Mouse (Mus musculus) embryonic facial prominence, embryonic 13.5 days (tissue): ENCODE results near the gene Scarf1. TPM values are rescaled to one million over a fixed set of nuclear protein-coding genes. Genes with fewer than 3 reads are reported as not detected.
A peak's percentile ranks its signal among the peaks of the same experiment; 100 is the strongest.

Experiments used
- ATAC-seq: fragments of 200-750 bp; cut with Nextera tagmentation; 2 replicates; pipeline ENCODE4 v1.8.0; 2017; ENCODE audit warnings: low read depth; ENCODE audit not compliant: insufficient number of reproducible peaks, insufficient read depth, low FRiP score, low TSS enrichment
- H3K27ac ChIP-seq: fragments of 300-500 bp; sonication (generic); 2 replicates; pipeline ENCODE4 v1.5.1; 2015; ENCODE audit warnings: moderate library complexity, mild to moderate bottlenecking, inconsistent platforms
- H3K27me3 ChIP-seq: fragments of 300-500 bp; sonication (generic); 2 replicates; pipeline ENCODE4 v1.6.1; 2015; ENCODE audit warnings: mild to moderate bottlenecking, inconsistent platforms
- H3K36me3 ChIP-seq: fragments of 300-500 bp; sonication (generic); 2 replicates; pipeline ENCODE4 v1.6.1; 2015; ENCODE audit warnings: mild to moderate bottlenecking, inconsistent platforms
- H3K4me1 ChIP-seq: fragments of 300-500 bp; sonication (generic); 2 replicates; pipeline ENCODE4 v1.6.1; 2015; ENCODE audit warnings: inconsistent platforms
- H3K4me2 ChIP-seq: fragments of 300-500 bp; sonication (generic); 2 replicates; pipeline ENCODE4 v1.6.1; 2015; ENCODE audit warnings: moderate library complexity, mild to moderate bottlenecking, inconsistent platforms
- H3K4me3 ChIP-seq: fragments of 300-500 bp; sonication (generic); 2 replicates; pipeline ENCODE4 v1.5.1; 2015; ENCODE audit warnings: mild to moderate bottlenecking, inconsistent platforms
- H3K9ac ChIP-seq: fragments of 300-500 bp; sonication (generic); 2 replicates; pipeline ENCODE4 v1.6.1; 2015; ENCODE audit warnings: mild to moderate bottlenecking, inconsistent platforms
- H3K9me3 ChIP-seq: fragments of 300-500 bp; sonication (generic); 2 replicates; pipeline ENCODE4 v1.6.1; 2016; ENCODE audit warnings: inconsistent platforms
- WGBS: fragments of 180-500 bp; shearing (Covaris S2); methylation state at CpG from one replicate; pipeline ENCODE4 v1.1.7; 2015; ENCODE audit warnings: mixed read lengths; 5-methylcytosine and 5-hydroxymethylcytosine counted together
- polyA plus RNA-seq: library from polyadenylated mRNA; unstranded; fragments of >200 nt; fragmentation: Nextera tagmentation; extraction: Ambion mirVana; gene quantifications from 2 replicates; pipeline ENCODE4 v1.2.1, GENCODE M21; 2015

Scarf1 gene
- polyA plus RNA-seq, 1 experiment from 2014 or later: 5.0 TPM

GRCm38 (mm10) chr11:75531469-75532242 is 18.3 kb downstream of the Scarf1 start, which contains the start of gene Slc43a2:
Slc43a2 (plus strand) TSS chr11:75531694.
- H3K9me3 ChIP-seq: no peaks in the 10 kb centered on the region
- H3K27ac ChIP-seq: peak within 1 kb of the TSS; percentile 86
- peak within 1 kb of the TSS; percentile 72 for H3K4me3 ChIP-seq
- peaks cover 12% of the 10 kb centered on the region for H3K4me1 ChIP-seq
- H3K9ac ChIP-seq: peak within 1 kb of the TSS; percentile 84
- under 1% methylated on average over 62 of the region's 62 CpGs for WGBS
- H3K36me3 ChIP-seq: no peaks in the 10 kb centered on the region
- peaks cover 5% of the 10 kb centered on the region; the same call in 1 of the 2 replicates for H3K27me3 ChIP-seq
- peak; percentile 88 for ATAC-seq
- peak within 1 kb of the TSS; percentile 91 for H3K4me2 ChIP-seq

DNA sequence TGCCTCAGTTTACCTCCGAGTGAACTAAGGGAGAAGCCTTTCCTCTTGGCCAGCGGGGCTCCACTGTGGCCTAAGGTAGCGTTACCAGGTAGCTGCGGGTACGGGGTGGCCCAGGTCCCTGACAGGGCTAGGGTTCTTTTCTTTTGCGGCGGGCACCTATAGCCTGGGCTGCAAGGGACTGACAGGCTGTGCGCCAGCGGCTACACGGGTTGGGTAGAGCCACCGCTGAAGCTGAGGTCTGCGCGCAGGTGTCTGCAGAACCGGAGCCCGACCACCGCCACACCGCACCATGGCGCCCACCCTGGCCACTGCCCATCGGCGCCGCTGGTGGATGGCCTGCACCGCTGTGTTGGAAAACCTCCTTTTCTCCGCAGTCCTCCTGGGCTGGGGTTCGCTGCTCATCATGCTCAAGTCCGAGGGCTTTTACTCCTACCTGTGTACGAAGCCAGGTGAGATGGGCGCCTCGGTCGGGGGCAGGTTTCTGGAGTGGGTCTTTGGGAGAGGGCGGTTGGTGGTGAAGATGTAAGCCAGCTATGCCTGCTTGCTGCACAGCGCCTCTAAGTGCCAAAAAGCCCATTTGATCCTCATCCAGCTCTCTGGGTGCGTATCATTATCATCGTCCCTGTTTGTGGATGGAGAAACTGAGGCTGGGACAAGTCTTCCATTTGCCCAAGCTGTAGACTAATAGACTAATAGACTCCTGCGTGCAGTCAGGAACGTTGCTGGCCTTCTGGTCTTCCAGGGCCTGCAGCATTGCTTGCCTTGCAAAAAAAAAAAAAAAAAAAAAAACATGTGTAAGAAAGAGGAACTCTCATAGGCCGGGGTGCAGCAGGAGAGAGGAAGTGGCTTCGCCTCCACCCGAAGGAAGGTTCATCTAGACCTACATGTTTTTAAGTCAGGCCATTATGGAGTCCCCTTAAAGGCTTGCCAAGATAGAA is 19.3 kb downstream of the Scarf1 start:
- H3K9me3 ChIP-seq: no peaks in the 10 kb centered on the region
- no peak for ATAC-seq
- H3K4me1 ChIP-seq: peaks cover 12% of the 10 kb centered on the region
- WGBS: 16% methylated on average over 38 of the region's 38 CpGs
- H3K27me3 ChIP-seq: peaks cover 5% of the 10 kb centered on the region; the same call in 1 of the 2 replicates
- H3K4me2 ChIP-seq: peak overlapping the region; percentile 91
- H3K4me3 ChIP-seq: peak overlapping the region; percentile 72
- peak overlapping the region; percentile 86; the same call in 1 of the 2 replicates for H3K27ac ChIP-seq
- no peaks in the 10 kb centered on the region for H3K36me3 ChIP-seq
- H3K9ac ChIP-seq: peak overlapping the region; percentile 84

DNA sequence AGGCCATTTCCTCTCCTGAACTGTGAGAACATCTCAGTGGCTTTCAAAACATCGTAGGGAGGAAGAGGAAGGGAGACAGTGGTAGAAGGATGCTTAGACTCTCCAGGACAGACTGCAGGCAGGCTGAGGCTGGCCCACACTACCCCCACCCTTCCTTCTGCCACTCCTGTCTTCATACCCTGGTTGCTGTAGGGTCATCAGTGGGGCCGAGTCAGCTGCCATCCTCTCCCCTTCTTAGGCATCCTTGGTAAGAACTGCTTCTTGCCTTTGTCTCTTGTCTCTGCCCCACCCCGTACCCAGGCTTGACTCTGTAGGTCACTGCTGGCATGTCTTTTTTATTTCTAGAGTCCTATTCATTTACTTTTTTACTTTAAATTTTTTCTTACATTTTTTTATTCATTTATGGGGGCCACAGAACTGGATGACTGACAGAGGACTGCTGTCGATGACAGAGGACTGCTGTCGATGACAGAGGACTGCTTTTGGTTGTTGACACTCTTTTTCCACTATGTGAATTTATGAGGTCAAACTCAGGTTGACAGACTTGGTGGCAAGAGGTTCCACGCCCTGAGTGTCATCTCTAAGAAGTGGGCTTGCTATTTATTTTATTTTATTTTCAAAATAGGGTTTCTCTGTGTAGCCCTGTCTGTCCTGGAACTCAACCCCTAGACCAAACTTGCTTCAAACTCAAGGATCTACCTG is 20.1 kb downstream of the Scarf1 start:
- Histone ChIP-seq H3K9ac (no peak overlapping the region), H3K4me3 (peak overlapping the region; percentile 10; the same call in 1 of the 2 replicates), H3K36me3 (no peaks in the 10 kb centered on the region), H3K9me3 (no peaks in the 10 kb centered on the region), H3K27me3 (peaks cover 5% of the 10 kb centered on the region; the same call in 1 of the 2 replicates), H3K4me1 (peaks cover 16% of the 10 kb centered on the region), H3K4me2 (peak overlapping the region; percentile 91), H3K27ac (peak overlapping the region; percentile 28; the same call in 1 of the 2 replicates)
- 81% methylated on average over 6 of the region's 6 CpGs for WGBS
- ATAC-seq: no peak

GRCm38 (mm10) chr11:75534286-75535033 is 21.1 kb downstream of the Scarf1 start:
- H3K27me3 ChIP-seq: peaks cover 5% of the 10 kb centered on the region; the same call in 1 of the 2 replicates
- no peaks in the 10 kb centered on the region for H3K36me3 ChIP-seq
- WGBS: 36% methylated on average over 4 of the region's 4 CpGs
- no peak overlapping the region; the same call in 1 of the 2 replicates for H3K4me2 ChIP-seq
- H3K4me3 ChIP-seq: no peak overlapping the region
- H3K9me3 ChIP-seq: no peaks in the 10 kb centered on the region
- peaks cover 17% of the 10 kb centered on the region for H3K4me1 ChIP-seq
- no peak overlapping the region for H3K9ac ChIP-seq
- no peak overlapping the region for H3K27ac ChIP-seq
- no peak for ATAC-seq

DNA sequence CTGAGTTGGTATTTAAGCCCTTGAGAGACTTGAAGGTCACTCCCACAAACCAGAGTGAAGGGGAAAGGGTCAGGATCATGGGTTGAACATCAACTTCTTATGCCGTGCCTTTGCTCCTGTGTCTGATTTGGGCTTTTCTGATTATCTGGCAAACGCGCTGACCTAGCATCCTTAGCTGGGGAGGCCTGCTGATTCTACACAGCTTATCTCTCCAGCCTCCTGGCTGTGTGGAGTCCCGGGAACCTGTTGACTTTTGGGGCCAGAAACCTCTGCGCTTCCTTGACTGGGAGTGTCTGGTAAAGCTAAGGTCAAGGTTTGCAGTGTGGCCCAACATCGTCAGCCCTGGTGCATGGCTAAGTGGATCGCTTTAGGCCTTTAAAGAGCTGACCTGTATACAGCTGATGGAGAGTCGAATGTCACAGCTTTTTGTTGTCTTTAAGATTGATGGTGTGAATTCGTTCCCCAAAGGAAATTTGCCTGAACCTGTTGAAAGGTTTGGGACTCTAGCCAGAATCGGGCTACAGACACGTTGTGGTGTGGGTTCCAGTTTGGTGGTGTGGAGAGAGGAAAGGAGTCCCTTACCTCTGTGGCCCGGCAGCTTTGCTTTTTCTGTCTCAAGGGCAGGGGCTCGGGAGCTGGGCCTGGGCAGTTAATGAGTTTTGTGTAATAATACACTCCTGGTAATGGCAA is 21.9 kb downstream of the Scarf1 start:
- Histone ChIP-seq H3K4me2 (no peak overlapping the region; the same call in 1 of the 2 replicates), H3K4me3 (no peak overlapping the region), H3K9me3 (no peaks in the 10 kb centered on the region), H3K4me1 (peaks cover 17% of the 10 kb centered on the region), H3K27ac (no peak overlapping the region), H3K36me3 (no peaks in the 10 kb centered on the region), H3K27me3 (peaks cover 5% of the 10 kb centered on the region; the same call in 1 of the 2 replicates), H3K9ac (0 out of 2 replicates have a peak overlapping the region, but pooled peaks have one; percentile 17)
- 57% methylated on average over 13 of the region's 13 CpGs for WGBS
- ATAC-seq: no peak

GRCm38 (mm10) chr11:75536255-75537024 is 23.1 kb downstream of the Scarf1 start:
- 88% methylated on average over 12 of the region's 12 CpGs for WGBS
- H3K27ac ChIP-seq: no peak overlapping the region
- peaks cover 5% of the 10 kb centered on the region; the same call in 1 of the 2 replicates for H3K27me3 ChIP-seq
- H3K9me3 ChIP-seq: no peaks in the 10 kb centered on the region
- H3K36me3 ChIP-seq: no peaks in the 10 kb centered on the region
- no peak overlapping the region for H3K9ac ChIP-seq
- H3K4me1 ChIP-seq: peaks cover 17% of the 10 kb centered on the region
- no peak overlapping the region for H3K4me2 ChIP-seq
- ATAC-seq: no peak
- H3K4me3 ChIP-seq: no peak overlapping the region

GRCm38 (mm10) chr11:75537025-75537414 is 23.7 kb downstream of the Scarf1 start:
- Histone ChIP-seq H3K4me1 (peaks cover 16% of the 10 kb centered on the region), H3K9ac (no peak overlapping the region), H3K4me3 (no peak overlapping the region), H3K36me3 (no peaks in the 10 kb centered on the region), H3K9me3 (no peaks in the 10 kb centered on the region), H3K27me3 (peaks cover 5% of the 10 kb centered on the region; the same call in 1 of the 2 replicates), H3K4me2 (no peak overlapping the region), H3K27ac (no peak overlapping the region)
- ATAC-seq: no peak
- WGBS: 87% methylated on average over 8 of the region's 8 CpGs

GRCm38 (mm10) chr11:75537491-75538183 is 24.3 kb downstream of the Scarf1 start:
- H3K27ac ChIP-seq: peak overlapping the region; percentile 17; the same call in 1 of the 2 replicates
- peaks cover 10% of the 10 kb centered on the region for H3K4me1 ChIP-seq
- peaks cover 3% of the 10 kb centered on the region; the same call in 1 of the 2 replicates for H3K27me3 ChIP-seq
- no peak overlapping the region for H3K4me3 ChIP-seq
- ATAC-seq: 0 out of 2 replicates have a peak, but pooled peaks have one; percentile 29
- peak overlapping the region; percentile 16; the same call in 1 of the 2 replicates for H3K9ac ChIP-seq
- H3K4me2 ChIP-seq: no peak overlapping the region
- no peaks in the 10 kb centered on the region for H3K36me3 ChIP-seq
- H3K9me3 ChIP-seq: no peaks in the 10 kb centered on the region
- 47% methylated on average over 11 of the region's 11 CpGs for WGBS
